Mouse (Mus musculus): Measurements from ENCODE around the gene Adamts14.

The Adamts14 gene

GRCm38 (mm10) chr10:61273081-61273843 is at the start of gene Adamts14:
Gene Adamts14 (minus strand): TSS chr10:61273438.
- DNase-seq (ENCODE audit: extremely low spot score, low read depth, low spot score), result no peak

- no peak for DNase-seq (ENCODE audit: extremely low spot score, low read depth, low spot score)
These were observed 45.3 kb upstream of the Adamts14 start for GRCm38 (mm10) chr10:61318527-61318926.

DNA sequence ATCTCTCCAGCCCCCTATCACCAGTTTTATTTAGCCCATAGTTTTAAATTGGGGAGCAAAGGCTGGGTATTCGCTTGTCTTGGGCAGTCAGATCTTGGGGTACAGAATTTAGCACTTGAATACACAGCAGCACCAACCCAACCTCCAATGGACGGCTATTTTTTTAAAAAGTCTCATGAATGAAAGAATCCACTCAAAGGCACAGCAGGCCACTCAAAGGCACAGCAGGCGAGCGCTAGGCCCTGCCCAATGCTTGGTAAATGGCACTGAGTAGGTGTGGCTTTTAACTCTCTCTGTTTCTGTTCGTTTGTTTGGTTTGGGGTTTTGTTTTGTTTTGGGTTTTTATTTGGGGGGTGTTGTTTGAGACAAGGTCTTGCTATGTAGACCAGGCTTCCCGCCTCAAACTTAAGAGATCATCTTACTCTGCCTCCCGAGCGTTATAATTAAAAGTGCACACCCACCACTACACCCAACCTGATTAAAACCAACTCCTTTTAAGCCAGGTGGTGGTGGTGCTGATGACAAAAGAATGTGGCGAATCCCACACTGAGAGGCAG is 42.2 kb upstream of the Adamts14 start:
- DNase-seq (ENCODE audit: extremely low spot score, low read depth, low spot score), result no peak

- DNase-seq (ENCODE audit: extremely low spot score, low read depth, low spot score), result no peak
These were observed 40.5 kb upstream of the Adamts14 start for GRCm38 (mm10) chr10:61313750-61314149.

DNA sequence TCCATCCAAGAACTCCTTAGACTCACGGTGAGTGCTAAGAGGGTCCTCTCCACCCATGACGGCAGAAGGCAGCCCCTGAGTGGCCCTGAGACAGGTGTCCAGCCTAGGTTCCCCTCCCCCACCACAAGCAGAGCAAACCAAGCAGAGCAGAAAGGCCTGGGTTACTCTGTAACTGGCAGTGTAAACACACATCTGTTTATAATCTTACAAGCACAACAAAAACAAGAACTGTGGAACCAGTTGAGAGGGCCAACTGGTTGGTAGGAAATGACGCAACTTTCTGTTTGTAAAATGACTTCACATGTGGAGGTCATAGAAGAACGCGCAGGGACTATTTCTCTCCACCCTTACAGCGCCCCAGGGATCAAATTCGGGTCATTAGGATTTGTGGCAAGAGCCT is 39.5 kb upstream of the Adamts14 start:
- DNase-seq (ENCODE audit: extremely low spot score, low read depth, low spot score), result no peak

DNA sequence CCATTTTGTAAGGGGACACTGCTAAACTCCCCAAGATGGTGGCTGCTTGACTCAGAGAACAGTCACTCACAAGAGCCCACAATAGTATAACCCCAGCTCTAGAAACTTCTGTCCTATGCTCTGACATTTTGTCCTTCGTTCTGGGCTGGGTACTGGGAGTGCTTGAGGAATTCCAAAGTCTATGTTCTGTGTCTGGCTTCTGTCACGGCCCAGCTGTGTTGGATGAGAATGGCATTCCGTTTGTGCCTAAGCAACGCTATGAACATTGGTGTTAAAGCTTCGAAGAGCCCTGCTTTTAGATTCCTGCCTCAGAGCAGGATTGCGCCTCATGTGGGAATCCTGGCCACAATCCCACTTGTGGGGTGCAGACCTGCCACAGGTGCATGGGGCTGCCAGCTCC is 38.9 kb upstream of the Adamts14 start:
- DNase-seq (ENCODE audit: extremely low spot score, low read depth, low spot score), result no peak

GRCm38 (mm10) chr10:61308706-61309320 is 35.6 kb upstream of the Adamts14 start:
- DNase-seq (ENCODE audit: extremely low spot score, low read depth, low spot score), result no peak

GRCm38 (mm10) chr10:61305928-61306590 is 32.8 kb upstream of the Adamts14 start:
- no peak for DNase-seq (ENCODE audit: extremely low spot score, low read depth, low spot score)

GRCm38 (mm10) chr10:61304046-61304445 is 30.8 kb upstream of the Adamts14 start:
- no peak for DNase-seq (ENCODE audit: extremely low spot score, low read depth, low spot score)

- no peak for DNase-seq (ENCODE audit: extremely low spot score, low read depth, low spot score)
These were observed 27.8 kb upstream of the Adamts14 start for GRCm38 (mm10) chr10:61300996-61301395.

DNA sequence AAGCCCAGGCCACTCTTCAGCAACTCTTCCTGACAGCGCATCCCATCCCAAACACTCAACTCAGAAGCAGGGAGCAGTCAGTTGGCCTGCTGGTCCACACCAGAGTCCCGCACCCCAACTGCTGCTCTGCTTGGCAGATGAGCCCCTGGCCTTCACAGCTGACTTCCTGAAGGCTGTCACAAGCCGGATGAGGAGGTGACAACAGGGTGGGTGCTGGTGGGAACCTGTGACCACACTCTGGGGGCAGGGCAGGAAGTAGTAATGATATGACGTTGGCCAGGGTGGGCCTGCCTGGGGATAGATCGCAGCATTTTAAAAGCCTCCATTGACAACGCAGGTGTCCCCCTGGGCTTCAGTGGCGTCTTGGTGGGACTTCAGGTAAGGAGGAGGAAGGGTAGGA is 24.2 kb upstream of the Adamts14 start, which contains the start of gene Prf1:
Gene Prf1, plus strand, starts transcription at position 357 of the 400 bp plus-strand sequence.
- DNase-seq (ENCODE audit: extremely low spot score, low read depth, low spot score), result no peak

DNA sequence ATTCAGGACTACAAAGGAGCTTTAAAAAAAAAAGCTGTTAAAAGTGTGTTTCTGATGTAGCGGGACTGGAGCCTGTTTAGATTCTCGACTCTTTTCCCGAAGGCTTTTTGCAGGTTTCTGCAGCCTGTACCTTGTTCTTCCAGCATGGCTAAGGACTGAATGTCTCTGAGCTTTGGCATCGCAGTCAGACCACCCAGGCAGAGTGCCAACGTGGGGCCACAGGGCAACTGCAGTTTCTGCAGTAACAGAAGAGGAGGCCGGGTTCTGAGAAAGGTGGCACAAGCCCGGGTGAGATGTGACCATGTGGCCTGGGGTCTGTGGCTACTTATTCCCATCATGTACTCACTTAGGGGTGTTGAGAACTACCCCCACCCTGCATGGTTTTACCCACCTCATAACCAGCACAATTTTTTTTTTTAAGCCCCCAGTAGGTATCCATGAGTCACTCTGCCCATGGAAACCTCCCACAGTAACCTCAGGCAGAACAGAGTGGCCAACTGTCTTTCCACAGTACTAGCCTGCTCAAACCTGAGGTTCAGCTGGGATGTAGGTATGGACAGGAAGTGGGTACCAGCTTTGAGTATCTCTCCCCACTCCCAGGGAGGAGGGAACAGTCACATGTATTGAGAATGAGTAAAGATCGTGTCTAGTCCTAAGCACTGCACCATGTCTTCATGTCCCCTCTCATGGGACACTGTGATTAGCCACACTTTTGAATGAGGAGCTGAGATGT is 23.6 kb upstream of the Adamts14 start:
- DNase-seq (ENCODE audit: extremely low spot score, low read depth, low spot score), result no peak

DNA sequence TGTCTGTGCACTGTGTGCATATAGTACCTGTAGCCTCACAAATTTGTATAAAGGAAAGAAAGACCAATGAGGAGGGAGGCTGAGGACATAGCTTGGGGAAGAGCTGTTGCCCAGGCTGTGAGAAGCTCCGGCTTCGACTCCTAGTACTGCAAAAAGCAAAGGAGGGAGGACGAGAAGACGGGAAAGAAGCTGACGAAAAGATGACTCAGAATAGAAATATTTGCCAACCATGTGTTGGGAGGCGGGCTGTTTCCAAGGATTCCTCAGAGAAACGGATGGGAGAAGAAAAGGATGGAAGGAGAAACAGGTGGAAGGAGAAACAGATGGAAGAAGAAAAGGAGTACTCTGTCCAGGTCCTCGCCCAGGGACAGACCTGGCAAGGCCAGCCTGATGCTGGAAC is 21.0 kb upstream of the Adamts14 start:
- DNase-seq (ENCODE audit: extremely low spot score, low read depth, low spot score), result no peak

DNA sequence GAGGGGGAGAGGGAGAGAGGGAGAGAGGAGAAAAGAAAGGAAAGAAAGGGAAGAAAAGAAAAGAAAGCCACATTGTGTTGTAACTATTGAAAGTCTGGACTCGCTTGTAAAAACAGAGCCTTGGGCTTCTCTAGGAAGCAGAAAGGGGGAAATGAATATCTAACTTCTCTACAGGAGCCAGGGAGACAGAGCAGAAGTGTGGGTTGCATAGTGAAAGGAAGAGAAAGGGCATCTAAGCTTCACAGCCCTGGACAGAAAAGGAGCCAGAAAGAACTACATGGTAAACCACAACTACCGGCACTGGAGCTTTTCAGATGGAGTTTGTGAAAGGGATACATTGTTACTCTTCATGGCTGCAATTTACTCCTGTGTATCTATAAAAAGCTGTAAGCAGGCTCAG is 17.2 kb upstream of the Adamts14 start:
- DNase-seq (ENCODE audit: extremely low spot score, low read depth, low spot score), result no peak

DNA sequence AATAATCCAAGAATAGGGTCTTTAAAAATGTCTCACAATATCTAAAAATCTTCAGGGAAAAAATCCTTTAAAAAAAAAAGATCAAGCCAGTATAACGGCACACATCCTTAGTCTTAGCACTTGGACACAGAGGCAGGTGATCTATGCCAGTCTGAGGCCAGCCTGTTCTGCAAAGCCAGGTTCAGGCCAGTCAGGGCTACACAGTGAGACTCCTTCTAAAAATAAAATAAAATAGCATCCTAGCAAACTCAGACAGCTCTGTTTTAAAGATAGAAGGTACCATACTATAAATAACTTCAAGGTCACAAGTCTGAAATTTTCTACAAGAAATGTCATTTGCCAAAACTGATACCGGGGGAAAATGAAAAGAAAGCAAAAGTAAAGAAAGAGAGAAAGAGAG is 16.8 kb upstream of the Adamts14 start:
- no peak for DNase-seq (ENCODE audit: extremely low spot score, low read depth, low spot score)

DNA sequence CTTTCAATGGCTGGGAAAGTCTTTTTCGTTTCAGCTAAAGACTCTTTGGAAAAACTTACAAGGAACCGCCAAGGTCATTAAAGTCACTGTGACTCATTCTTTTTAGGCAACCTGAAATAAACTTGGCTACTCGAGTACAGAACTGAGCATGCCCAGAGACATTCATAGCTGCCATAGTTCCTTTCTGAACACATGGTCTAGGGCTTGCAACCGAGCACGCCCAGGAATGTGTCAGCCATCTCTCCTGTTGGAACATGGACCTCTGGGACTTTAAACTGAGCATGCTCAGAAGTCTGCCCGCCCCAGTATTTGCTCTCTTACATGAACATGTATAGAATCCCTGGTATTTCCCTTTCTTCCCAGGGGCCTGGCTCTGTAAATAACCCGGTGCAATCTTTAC is 13.0 kb upstream of the Adamts14 start:
- no peak for DNase-seq (ENCODE audit: extremely low spot score, low read depth, low spot score)

DNA sequence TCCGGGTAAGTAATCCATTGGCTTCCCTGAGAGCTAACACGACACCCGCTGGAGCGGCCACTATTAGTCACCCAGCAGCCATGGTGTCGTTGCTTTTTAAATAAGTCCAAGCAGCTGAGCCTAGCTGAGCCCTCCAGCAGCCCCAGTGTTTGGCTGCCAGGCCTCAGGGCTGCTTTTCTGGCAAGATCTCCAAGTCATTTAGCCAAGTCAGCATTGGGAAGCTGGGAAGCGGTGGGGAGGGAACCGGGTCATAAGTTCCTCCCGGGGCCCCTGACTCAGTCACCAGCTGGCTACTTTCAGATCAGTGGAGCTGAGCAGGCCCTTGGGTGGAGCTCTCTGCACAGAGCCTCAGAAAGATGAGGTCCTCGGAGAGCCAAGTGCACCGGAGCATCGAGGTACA is 12.0 kb upstream of the Adamts14 start:
- DNase-seq (ENCODE audit: extremely low spot score, low read depth, low spot score), result no peak

GRCm38 (mm10) chr10:61284309-61284708 is 11.1 kb upstream of the Adamts14 start:
- no peak for DNase-seq (ENCODE audit: extremely low spot score, low read depth, low spot score)

DNA sequence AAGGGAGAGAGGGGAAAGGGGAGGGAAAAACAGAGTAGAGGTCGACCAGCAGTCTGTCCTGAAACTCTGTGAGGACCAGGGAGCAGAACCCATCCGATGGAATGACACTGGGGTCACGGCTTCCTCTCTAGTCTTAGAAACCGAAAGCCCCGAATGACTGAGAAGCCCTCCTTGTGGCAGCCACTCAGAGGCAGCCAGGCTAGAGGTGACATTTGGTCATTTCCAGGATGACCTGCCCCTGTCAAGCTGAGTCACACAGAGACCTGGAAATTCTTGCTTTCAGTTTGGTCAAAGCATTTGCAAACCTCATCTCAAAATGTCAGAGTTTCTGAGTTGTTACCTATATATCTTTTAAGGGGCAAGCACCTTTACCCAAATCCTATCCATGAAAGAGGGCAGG is 7.9 kb upstream of the Adamts14 start:
- no peak for DNase-seq (ENCODE audit: extremely low spot score, low read depth, low spot score)

GRCm38 (mm10) chr10:61277918-61278674 is 4.9 kb upstream of the Adamts14 start:
- no peak for DNase-seq (ENCODE audit: extremely low spot score, low read depth, low spot score)

All from hindlimb bud, embryonic 11.5 days (tissue).